Mouse (Mus musculus) hindbrain, embryonic 10.5 days (tissue): ENCODE measurements at regions not wholly inside any gene's neighbourhood (a gene's known extent, or its start where the extent isn't known, plus 50 kb on each side); places are given as distances from the start of the nearest gene placed in this dataset.
"Not testable (repeated sequence)": the region's sequence is repeated elsewhere in the genome, so short reads cannot be mapped to it uniquely, and the experiment has no call there.

Experiments used
- DNase-seq: peaks from one replicate; pipeline ENCODE4 v3.0.0-alpha.2; 2017; ENCODE audit warnings: low spot score
- H3K27ac ChIP-seq: fragments of 300-500 bp; sonication (generic); 2 replicates; pipeline ENCODE4 v1.5.1; 2016; ENCODE audit warnings: mild to moderate bottlenecking, moderate library complexity
- H3K27me3 ChIP-seq: fragments of 300-500 bp; sonication (generic); 2 replicates; pipeline ENCODE4 v1.6.1; 2016; ENCODE audit warnings: mild to moderate bottlenecking; ENCODE audit not compliant: poor library complexity, insufficient read depth, severe bottlenecking
- H3K36me3 ChIP-seq: fragments of 300-500 bp; sonication (generic); 2 replicates; pipeline ENCODE4 v1.6.1; 2016; ENCODE audit warnings: mild to moderate bottlenecking, moderate library complexity
- H3K4me1 ChIP-seq: fragments of 300-500 bp; sonication (generic); replicated peaks from 2 replicates; pipeline ENCODE4 v1.6.1; 2016; ENCODE audit warnings: mild to moderate bottlenecking
- H3K4me3 ChIP-seq: fragments of 300-500 bp; sonication (generic); 2 replicates; pipeline ENCODE4 v1.5.1; 2016; ENCODE audit warnings: mild to moderate bottlenecking, moderate library complexity
- H3K9me3 ChIP-seq: fragments of 300-500 bp; sonication (generic); 2 replicates; pipeline ENCODE4 v1.6.1; 2016; ENCODE audit warnings: mild to moderate bottlenecking, moderate library complexity
- WGBS: fragments of 180-500 bp; shearing (Covaris S2); methylation state at CpG from one replicate; pipeline ENCODE4 v1.1.7; 2016; 5-methylcytosine and 5-hydroxymethylcytosine counted together

GRCm38 (mm10) chr2:160569496-160569895, 76.2 kb upstream of the Top1 start:
- Histone ChIP-seq H3K27me3 (no peaks in the 10 kb centered on the region), H3K9me3 (peaks cover 2% of the 10 kb centered on the region; the same call in 1 of the 2 replicates), H3K27ac (no peak overlapping the region), H3K4me1 (no peaks in the 10 kb centered on the region), H3K4me3 (no peak overlapping the region), H3K36me3 (no peaks in the 10 kb centered on the region)
- 85% methylated on average over 5 of the region's 5 CpGs for WGBS
- DNase-seq = no peak

GRCm38 (mm10) chr2:160578384-160579320, 67.0 kb upstream of the Top1 start:
- Histone ChIP-seq H3K4me1 (peaks cover 24% of the 10 kb centered on the region), H3K9me3 (no peaks in the 10 kb centered on the region), H3K27me3 (peaks cover 62% of the 10 kb centered on the region), H3K27ac (no peak overlapping the region), H3K36me3 (no peaks in the 10 kb centered on the region), H3K4me3 (0 out of 2 replicates have a peak overlapping the region, but pooled peaks have one; percentile 13)
- 7% methylated on average over 17 of the region's 17 CpGs for WGBS
- DNase-seq = peak; percentile 88

GRCm38 (mm10) chr2:160580250-160580649, 65.4 kb upstream of the Top1 start:
- H3K4me3 ChIP-seq = no peak overlapping the region
- WGBS = 31% methylated on average over 9 of the region's 9 CpGs
- H3K27me3 ChIP-seq = peaks cover 73% of the 10 kb centered on the region
- H3K36me3 ChIP-seq = no peaks in the 10 kb centered on the region
- H3K4me1 ChIP-seq = peaks cover 31% of the 10 kb centered on the region
- no peak for DNase-seq
- no peaks in the 10 kb centered on the region for H3K9me3 ChIP-seq
- no peak overlapping the region for H3K27ac ChIP-seq

- peak overlapping the region; percentile 26; the same call in 1 of the 2 replicates for H3K27ac ChIP-seq
- 5% methylated on average over 9 of the region's 9 CpGs for WGBS
- no peak overlapping the region for H3K4me3 ChIP-seq
Measured at GRCm38 (mm10) chr2:160581029-160581428, 64.7 kb upstream of the Top1 start.

GRCm38 (mm10) chr2:160583034-160583433, 62.7 kb upstream of the Top1 start:
- H3K4me3 ChIP-seq, DNase-seq, H3K36me3 ChIP-seq, H3K9me3 ChIP-seq, H3K27ac ChIP-seq: not testable (repeated sequence)
- WGBS = 97% methylated on average over 19 of the region's 19 CpGs
- H3K27me3 ChIP-seq = peaks cover 60% of the 10 kb centered on the region
- H3K4me1 ChIP-seq = peaks cover 28% of the 10 kb centered on the region

More at GRCm38 (mm10) chr2:160581029-160581428, 64.7 kb upstream of the Top1 start:
- peak; percentile 49 for DNase-seq
- peaks cover 31% of the 10 kb centered on the region for H3K4me1 ChIP-seq
- H3K27me3 ChIP-seq = peaks cover 72% of the 10 kb centered on the region
- H3K9me3 ChIP-seq = no peaks in the 10 kb centered on the region
- no peaks in the 10 kb centered on the region for H3K36me3 ChIP-seq

- no peaks in the 10 kb centered on the region for H3K9me3 ChIP-seq
- peak overlapping the region; percentile 5; the same call in 1 of the 2 replicates for H3K27ac ChIP-seq
- WGBS = 65% methylated on average over 6 of the region's 6 CpGs
- no peak for DNase-seq
- H3K27me3 ChIP-seq = peaks cover 55% of the 10 kb centered on the region
- H3K4me1 ChIP-seq = peaks cover 28% of the 10 kb centered on the region
- H3K4me3 ChIP-seq = no peak overlapping the region
- H3K36me3 ChIP-seq = no peaks in the 10 kb centered on the region
Measured at GRCm38 (mm10) chr2:160583506-160583905, 62.2 kb upstream of the Top1 start.

- DNase-seq = no peak
- Histone ChIP-seq H3K4me3 (no peak overlapping the region), H3K4me1 (peaks cover 27% of the 10 kb centered on the region), H3K9me3 (no peaks in the 10 kb centered on the region), H3K27ac (no peak overlapping the region), H3K27me3 (peaks cover 45% of the 10 kb centered on the region), H3K36me3 (no peaks in the 10 kb centered on the region)
- 55% methylated on average over 9 of the region's 9 CpGs for WGBS
Measured at GRCm38 (mm10) chr2:160584568-160584967, 61.1 kb upstream of the Top1 start.

GRCm38 (mm10) chr2:160587015-160587835, 58.5 kb upstream of the Top1 start:
- Histone ChIP-seq H3K27me3 (0 out of 2 replicates have a peak, but pooled peaks cover 27% of the 10 kb centered on the region), H3K9me3 (no peaks in the 10 kb centered on the region), H3K4me3 (no peak overlapping the region), H3K36me3 (no peaks in the 10 kb centered on the region), H3K4me1 (peaks cover 27% of the 10 kb centered on the region), H3K27ac (no peak overlapping the region)
- 87% methylated on average over 9 of the region's 9 CpGs for WGBS
- no peak for DNase-seq

GRCm38 (mm10) chr2:160588401-160588800, 57.3 kb upstream of the Top1 start:
- H3K9me3 ChIP-seq = no peaks in the 10 kb centered on the region
- H3K27ac ChIP-seq = no peak overlapping the region
- H3K4me3 ChIP-seq = no peak overlapping the region
- H3K4me1 ChIP-seq = peaks cover 26% of the 10 kb centered on the region
- H3K36me3 ChIP-seq = no peaks in the 10 kb centered on the region
- 0 out of 2 replicates have a peak, but pooled peaks cover 27% of the 10 kb centered on the region for H3K27me3 ChIP-seq
- no peak for DNase-seq
- 91% methylated on average over 9 of the region's 9 CpGs for WGBS

- 54% methylated on average over 13 of the region's 13 CpGs for WGBS
- H3K4me3 ChIP-seq = no peak overlapping the region
Measured at GRCm38 (mm10) chr2:160590209-160590910, 55.3 kb upstream of the Top1 start.

GRCm38 (mm10) chr2:160591446-160592180, 54.1 kb upstream of the Top1 start:
- Histone ChIP-seq H3K27me3 (peaks cover 12% of the 10 kb centered on the region; the same call in 1 of the 2 replicates), H3K9me3 (no peaks in the 10 kb centered on the region), H3K36me3 (no peaks in the 10 kb centered on the region), H3K27ac (no peak overlapping the region), H3K4me3 (no peak overlapping the region), H3K4me1 (peaks cover 16% of the 10 kb centered on the region)
- WGBS = 89% methylated on average over 18 of the region's 18 CpGs
- no peak for DNase-seq

More at GRCm38 (mm10) chr2:160590209-160590910, 55.3 kb upstream of the Top1 start:
- Histone ChIP-seq H3K36me3 (no peaks in the 10 kb centered on the region), H3K4me1 (peaks cover 16% of the 10 kb centered on the region), H3K9me3 (no peaks in the 10 kb centered on the region), H3K27me3 (peaks cover 20% of the 10 kb centered on the region; the same call in 1 of the 2 replicates), H3K27ac (peak overlapping the region; percentile 72)
- no peak for DNase-seq
